Mouse (Mus musculus) heart, adult 2 months (tissue): Measurements from ENCODE around the gene Acadvl.

ENCODE experiments used
- CTCF ChIP-seq: fragments of 200-600 bp; IDR thresholded peaks from 2 replicates; pipeline ENCODE4 v1.8.1; 2022; ENCODE audit warnings: antibody characterized with exemption, mild to moderate bottlenecking, moderate library complexity
- EP300 ChIP-seq: fragments of 200-500 bp; IDR thresholded peaks from 2 replicates; pipeline ENCODE4 v1.6.1; 2011; ENCODE audit warnings: low read depth, low read length, control low read depth; ENCODE audit not compliant: insufficient read depth
- POLR2A ChIP-seq: fragments of 200-500 bp; IDR thresholded peaks from 2 replicates; pipeline ENCODE4 v1.6.1; 2011; ENCODE audit warnings: mild to moderate bottlenecking, low read depth, low read length, control low read depth; ENCODE audit not compliant: insufficient read depth

- no peak for TF ChIP-seq CTCF
- peak; percentile 64; the same call in 1 of the 2 replicates for TF ChIP-seq POLR2A
- TF ChIP-seq EP300 = no peak
Observed at GRCm38 (mm10) chr11:69997070-69997509, 18.1 kb downstream of the Acadvl start.
